Mouse (Mus musculus): Measurements from ENCODE around the gene Limk2. TPM values are rescaled to one million over a fixed set of nuclear protein-coding genes. Genes with fewer than 3 reads are reported as not detected.

Gene Limk2
- polyA plus RNA-seq, 1 experiment from 2014 or later = 193 TPM

GRCm38 (mm10) chr11:3328806-3329775, 79.9 kb downstream of the Limk2 start:
- H3K27me3 ChIP-seq (replicated peaks) = no peaks in the 10 kb centered on the region
- no peak for ATAC-seq (replicated peaks)
- H3K4me3 ChIP-seq = no peak overlapping the region
- H3K4me2 ChIP-seq = no peak overlapping the region
- no peaks in the 10 kb centered on the region for H3K9me3 ChIP-seq
- H3K4me1 ChIP-seq = peaks cover 27% of the 10 kb centered on the region
- 77% methylated on average over 11 of the region's 11 CpGs for WGBS
- H3K9ac ChIP-seq = no peak overlapping the region
- H3K36me3 ChIP-seq (replicated peaks) = peaks cover 2% of the 10 kb centered on the region; the same call in 1 of the 2 replicates
- H3K27ac ChIP-seq = no peak overlapping the region

DNA sequence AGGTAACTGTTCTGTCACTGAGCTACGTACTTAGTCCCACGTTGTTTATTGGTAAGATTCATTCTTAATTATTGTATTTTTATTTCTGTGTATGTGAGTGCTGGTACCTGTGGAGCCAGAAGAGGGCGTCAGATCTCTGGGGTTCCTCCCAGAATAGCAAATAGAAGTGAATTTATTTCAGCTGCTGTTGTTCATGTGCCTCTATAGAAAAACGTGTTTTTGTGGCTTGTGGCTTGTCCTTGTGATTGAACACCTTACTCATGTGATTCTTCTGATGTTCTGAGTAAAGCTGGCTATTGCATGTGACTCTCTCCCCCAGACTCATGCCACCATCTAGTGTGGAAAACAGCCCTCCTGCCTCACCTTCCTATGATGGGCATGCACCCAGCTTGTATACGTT, 80.7 kb downstream of the Limk2 start:
- H3K27ac ChIP-seq = no peak overlapping the region
- H3K4me2 ChIP-seq = no peak overlapping the region
- H3K36me3 ChIP-seq (replicated peaks) = no peaks in the 10 kb centered on the region
- H3K4me3 ChIP-seq = no peak overlapping the region
- no peaks in the 10 kb centered on the region for H3K9me3 ChIP-seq
- peaks cover 27% of the 10 kb centered on the region for H3K4me1 ChIP-seq
- H3K27me3 ChIP-seq (replicated peaks) = no peaks in the 10 kb centered on the region
- no peak overlapping the region for H3K9ac ChIP-seq
- 85% methylated on average over 5 of the region's 5 CpGs for WGBS
- ATAC-seq (replicated peaks) = no peak

DNA sequence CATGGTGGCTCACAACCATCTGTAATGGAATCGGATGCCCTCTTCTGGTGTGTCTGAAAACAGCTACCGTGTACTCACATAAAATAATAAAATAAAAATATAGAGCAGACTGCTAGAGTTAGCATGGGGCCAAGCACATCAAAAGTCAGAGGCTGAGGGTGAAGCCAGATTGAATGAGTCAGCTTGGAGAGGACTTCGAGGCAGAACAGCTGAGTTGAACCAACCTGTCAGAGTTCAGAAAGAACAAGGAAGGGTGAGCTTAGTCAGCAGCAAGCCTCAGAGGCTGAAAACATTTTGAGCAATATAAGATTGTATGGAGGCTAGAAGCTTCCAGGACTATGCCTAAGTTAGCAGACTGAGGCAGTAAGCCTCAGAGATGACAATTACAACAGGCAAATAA, 90.7 kb downstream of the Limk2 start:
- H3K27ac ChIP-seq = no peak overlapping the region
- ATAC-seq (replicated peaks) = no peak
- no peak overlapping the region for H3K9ac ChIP-seq
- no peaks in the 10 kb centered on the region for H3K36me3 ChIP-seq (replicated peaks)
- H3K4me3 ChIP-seq = no peak overlapping the region
- WGBS = 89% methylated on average over 3 of the region's 3 CpGs
- no peaks in the 10 kb centered on the region for H3K9me3 ChIP-seq
- no peak overlapping the region for H3K4me2 ChIP-seq
- no peaks in the 10 kb centered on the region for H3K4me1 ChIP-seq
- H3K27me3 ChIP-seq (replicated peaks) = no peaks in the 10 kb centered on the region

- H3K27ac ChIP-seq = no peak overlapping the region
- peaks cover 16% of the 10 kb centered on the region for H3K36me3 ChIP-seq (replicated peaks)
- H3K4me3 ChIP-seq = no peak overlapping the region
- no peak overlapping the region for H3K9ac ChIP-seq
- H3K9me3 ChIP-seq = no peaks in the 10 kb centered on the region
- H3K4me1 ChIP-seq = no peaks in the 10 kb centered on the region
- H3K27me3 ChIP-seq (replicated peaks) = no peaks in the 10 kb centered on the region
- WGBS = 29% methylated on average over 2 of the region's 2 CpGs
- ATAC-seq (replicated peaks) = 0 out of 2 replicates have a peak, but pooled peaks have one; percentile 35
- no peak overlapping the region for H3K4me2 ChIP-seq
Observed at GRCm38 (mm10) chr11:3314148-3314547, 94.8 kb downstream of the Limk2 start.

DNA sequence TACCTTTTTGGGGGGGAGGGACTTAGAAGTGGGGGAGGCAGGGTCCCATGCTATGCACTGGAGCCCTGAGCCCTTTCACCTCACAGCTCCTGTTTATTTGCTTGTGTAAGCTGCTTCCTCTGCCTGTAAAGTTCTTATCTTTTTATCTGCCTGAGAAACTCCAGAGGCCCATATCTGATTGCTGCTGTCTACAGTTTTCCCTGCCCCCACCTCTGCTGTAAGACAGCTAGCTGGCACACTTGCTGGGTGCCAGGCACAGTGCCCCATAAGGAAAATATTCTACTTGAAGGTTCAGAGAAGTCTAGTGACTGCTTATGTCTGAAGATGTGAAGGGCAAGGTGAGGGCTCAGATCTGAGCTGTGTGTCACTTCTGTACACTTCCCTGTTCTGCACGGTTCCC, 95.7 kb downstream of the Limk2 start:
- no peak overlapping the region for H3K27ac ChIP-seq
- no peak for ATAC-seq (replicated peaks)
- H3K27me3 ChIP-seq (replicated peaks) = no peaks in the 10 kb centered on the region
- H3K4me1 ChIP-seq = no peaks in the 10 kb centered on the region
- H3K4me3 ChIP-seq = no peak overlapping the region
- no peak overlapping the region for H3K4me2 ChIP-seq
- no peaks in the 10 kb centered on the region for H3K9me3 ChIP-seq
- H3K9ac ChIP-seq = no peak overlapping the region
- 93% methylated on average over 1 of the region's 1 CpGs for WGBS
- peaks cover 25% of the 10 kb centered on the region for H3K36me3 ChIP-seq (replicated peaks)

GRCm38 (mm10) chr11:3311586-3312347, 97.2 kb downstream of the Limk2 start:
- Histone ChIP-seq H3K4me3 (no peak overlapping the region), H3K4me1 (no peaks in the 10 kb centered on the region), H3K9me3 (no peaks in the 10 kb centered on the region), H3K27ac (no peak overlapping the region), H3K36me3 (replicated peaks) (peaks cover 40% of the 10 kb centered on the region), H3K9ac (no peak overlapping the region), H3K27me3 (replicated peaks) (no peaks in the 10 kb centered on the region), H3K4me2 (no peak overlapping the region)
- 91% methylated on average over 10 of the region's 10 CpGs for WGBS
- no peak for ATAC-seq (replicated peaks)

DNA sequence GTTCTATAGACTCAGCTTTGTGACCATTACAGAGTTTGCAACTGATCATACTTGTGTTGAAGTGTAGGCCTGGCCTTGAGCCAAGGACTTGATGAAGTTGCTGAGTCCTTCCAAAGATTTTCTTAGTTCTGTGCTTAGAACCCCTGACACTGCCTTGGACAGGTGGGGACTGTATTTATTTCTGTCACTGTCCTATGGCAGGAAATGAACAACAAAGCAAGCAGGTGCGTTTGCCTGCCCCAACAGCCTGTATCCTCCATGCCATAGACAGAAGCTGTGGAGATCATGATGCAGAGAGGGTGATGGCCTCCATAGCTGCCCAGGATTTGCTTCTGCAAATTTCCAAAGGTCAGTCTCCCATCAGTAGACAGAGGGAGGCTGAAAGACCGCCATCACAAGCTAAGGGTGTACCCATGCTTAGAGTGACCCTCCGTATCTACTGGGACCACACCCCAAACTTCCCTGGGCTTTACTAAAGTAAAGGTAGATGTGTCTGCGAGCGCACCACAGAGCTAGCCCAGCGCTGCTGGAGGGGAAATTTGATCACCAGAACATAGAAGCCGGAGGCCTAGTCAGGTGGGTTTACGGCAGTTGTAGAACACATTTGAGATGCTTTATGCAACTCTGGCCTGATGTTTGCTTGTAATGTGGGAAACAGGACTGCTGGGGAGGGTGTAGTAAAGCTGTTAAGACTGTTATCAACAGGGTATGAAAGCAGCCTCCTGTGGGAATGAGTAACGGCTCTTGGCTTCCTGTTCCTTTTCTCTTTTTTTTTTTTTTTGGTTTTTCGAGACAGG, 98.0 kb downstream of the Limk2 start:
- Histone ChIP-seq H3K4me3 (no peak overlapping the region), H3K27me3 (replicated peaks) (no peaks in the 10 kb centered on the region), H3K4me1 (no peaks in the 10 kb centered on the region), H3K27ac (no peak overlapping the region), H3K9me3 (no peaks in the 10 kb centered on the region), H3K4me2 (no peak overlapping the region), H3K9ac (no peak overlapping the region), H3K36me3 (replicated peaks) (peaks cover 48% of the 10 kb centered on the region)
- no peak for ATAC-seq (replicated peaks)
- WGBS = 88% methylated on average over 10 of the region's 10 CpGs

GRCm38 (mm10) chr11:3309884-3310283, 99.1 kb downstream of the Limk2 start:
- no peak overlapping the region for H3K4me3 ChIP-seq
- no peak overlapping the region for H3K9ac ChIP-seq
- 89% methylated on average over 4 of the region's 4 CpGs for WGBS
- H3K4me1 ChIP-seq = no peaks in the 10 kb centered on the region
- H3K27me3 ChIP-seq (replicated peaks) = no peaks in the 10 kb centered on the region
- no peaks in the 10 kb centered on the region for H3K9me3 ChIP-seq
- no peak overlapping the region for H3K4me2 ChIP-seq
- H3K36me3 ChIP-seq (replicated peaks) = peaks cover 56% of the 10 kb centered on the region
- no peak for ATAC-seq (replicated peaks)
- no peak overlapping the region for H3K27ac ChIP-seq

GRCm38 (mm10) chr11:3307875-3308274, 101.1 kb downstream of the Limk2 start:
- Histone ChIP-seq H3K36me3 (replicated peaks) (peaks cover 69% of the 10 kb centered on the region), H3K27ac (no peak overlapping the region), H3K4me3 (no peak overlapping the region), H3K27me3 (replicated peaks) (no peaks in the 10 kb centered on the region), H3K4me1 (no peaks in the 10 kb centered on the region), H3K9me3 (no peaks in the 10 kb centered on the region), H3K4me2 (no peak overlapping the region), H3K9ac (no peak overlapping the region)
- no peak for ATAC-seq (replicated peaks)
- WGBS = 97% methylated on average over 3 of the region's 3 CpGs

GRCm38 (mm10) chr11:3305821-3306220, 103.2 kb downstream of the Limk2 start:
- WGBS = 93% methylated on average over 4 of the region's 4 CpGs
- H3K27ac ChIP-seq = no peak overlapping the region
- no peak overlapping the region for H3K9ac ChIP-seq
- H3K36me3 ChIP-seq (replicated peaks) = peaks cover 77% of the 10 kb centered on the region
- no peak overlapping the region for H3K4me3 ChIP-seq
- ATAC-seq (replicated peaks) = no peak
- no peak overlapping the region for H3K4me2 ChIP-seq
- no peaks in the 10 kb centered on the region for H3K9me3 ChIP-seq
- H3K4me1 ChIP-seq = no peaks in the 10 kb centered on the region
- no peaks in the 10 kb centered on the region for H3K27me3 ChIP-seq (replicated peaks)

DNA sequence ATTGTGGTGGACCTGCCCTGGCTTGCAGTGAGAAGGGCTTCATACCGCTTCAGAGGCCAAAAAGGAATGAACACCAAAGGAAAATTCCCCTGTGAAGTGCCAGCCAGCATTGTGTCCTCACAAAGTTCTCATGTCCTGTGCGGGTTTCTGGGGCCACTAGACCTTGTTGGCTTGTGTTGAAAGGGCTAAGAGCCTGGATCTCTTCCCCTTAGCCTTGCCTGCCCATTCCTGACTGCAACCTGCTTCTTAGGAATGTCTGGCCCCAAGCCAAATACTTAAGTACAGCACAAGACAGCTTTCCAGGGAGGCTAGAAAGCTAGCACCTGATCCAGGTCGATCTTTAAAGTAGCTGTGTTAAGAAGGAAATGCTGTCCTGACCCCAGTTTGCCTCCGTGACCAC, 106.2 kb downstream of the Limk2 start:
- H3K4me2 ChIP-seq = no peak overlapping the region
- no peak overlapping the region for H3K4me3 ChIP-seq
- no peak overlapping the region for H3K27ac ChIP-seq
- peaks cover 73% of the 10 kb centered on the region for H3K36me3 ChIP-seq (replicated peaks)
- H3K27me3 ChIP-seq (replicated peaks) = no peaks in the 10 kb centered on the region
- no peak overlapping the region for H3K9ac ChIP-seq
- WGBS = 88% methylated on average over 4 of the region's 4 CpGs
- no peak for ATAC-seq (replicated peaks)
- H3K9me3 ChIP-seq = no peaks in the 10 kb centered on the region
- H3K4me1 ChIP-seq = no peaks in the 10 kb centered on the region

DNA sequence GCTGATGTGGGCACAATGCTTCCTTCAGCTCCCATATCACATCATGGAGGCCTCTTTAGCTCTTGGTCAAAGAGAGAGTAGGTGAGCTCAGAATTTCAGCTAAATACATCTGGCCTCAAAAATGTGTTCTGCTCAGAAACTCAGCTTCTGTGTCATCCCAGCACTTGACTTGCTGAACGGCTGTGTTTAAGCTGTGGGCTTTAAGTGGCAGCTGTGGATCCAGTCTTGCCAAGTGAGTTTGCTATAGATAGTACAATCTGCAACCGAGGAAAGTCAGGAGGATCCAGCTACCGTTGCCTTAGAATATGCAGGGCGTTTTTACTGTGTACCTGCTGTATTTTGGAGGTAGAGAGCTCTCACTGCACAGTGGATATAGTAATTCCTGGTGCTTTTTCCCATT, 106.6 kb downstream of the Limk2 start:
- H3K27me3 ChIP-seq (replicated peaks) = no peaks in the 10 kb centered on the region
- no peak overlapping the region for H3K9ac ChIP-seq
- ATAC-seq (replicated peaks) = no peak
- H3K9me3 ChIP-seq = no peaks in the 10 kb centered on the region
- no peaks in the 10 kb centered on the region for H3K4me1 ChIP-seq
- WGBS = 91% methylated on average over 4 of the region's 4 CpGs
- H3K4me2 ChIP-seq = no peak overlapping the region
- H3K4me3 ChIP-seq = no peak overlapping the region
- H3K36me3 ChIP-seq (replicated peaks) = peaks cover 69% of the 10 kb centered on the region
- no peak overlapping the region for H3K27ac ChIP-seq
